Mouse (Mus musculus) heart, embryonic 11.5 days (tissue): ENCODE results near the gene Smarca2. TPM values are rescaled to one million over a fixed set of nuclear protein-coding genes. Genes with fewer than 3 reads are reported as not detected.

Source experiments
- ATAC-seq: fragments of 200-750 bp; cut with Nextera tagmentation; replicated peaks from 2 replicates; pipeline ENCODE4 v1.8.0; 2017; ENCODE audit warnings: moderate library complexity; ENCODE audit not compliant: insufficient number of reproducible peaks, low FRiP score, low TSS enrichment
- H3K27ac ChIP-seq: fragments of 300-500 bp; sonication (generic); 2 replicates; pipeline ENCODE4 v1.5.1; 2014; ENCODE audit warnings: mild to moderate bottlenecking, low read depth, low read length
- H3K27me3 ChIP-seq: fragments of 300-500 bp; sonication (generic); 2 replicates; pipeline ENCODE4 v1.6.1; 2014; ENCODE audit warnings: mild to moderate bottlenecking, low read length, mixed read lengths; ENCODE audit not compliant: control insufficient read depth, insufficient read depth
- H3K36me3 ChIP-seq: fragments of 300-500 bp; sonication (generic); 2 replicates; pipeline ENCODE4 v1.6.1; 2014; ENCODE audit warnings: mild to moderate bottlenecking, low read length, moderate library complexity, mixed read lengths; ENCODE audit not compliant: control insufficient read depth, insufficient read depth
- H3K4me1 ChIP-seq: fragments of 300-500 bp; sonication (generic); 2 replicates; pipeline ENCODE4 v1.6.1; 2014; ENCODE audit warnings: low read length; ENCODE audit not compliant: control insufficient read depth, insufficient read depth
- H3K4me2 ChIP-seq: fragments of 300-500 bp; sonication (generic); 2 replicates; pipeline ENCODE4 v1.6.1; 2014; ENCODE audit warnings: mild to moderate bottlenecking, moderate library complexity
- H3K4me3 ChIP-seq: fragments of 300-500 bp; sonication (generic); 2 replicates; pipeline ENCODE4 v1.5.1; 2014; ENCODE audit warnings: low read depth, low read length
- H3K9ac ChIP-seq: fragments of 300-500 bp; sonication (generic); 2 replicates; pipeline ENCODE4 v1.6.1; 2014; ENCODE audit warnings: mild to moderate bottlenecking, low read depth, low read length, moderate library complexity
- H3K9me3 ChIP-seq: fragments of 300-500 bp; sonication (generic); replicated peaks from 2 replicates; pipeline ENCODE4 v1.6.1; 2016; ENCODE audit warnings: low read length; ENCODE audit not compliant: control insufficient read depth
- WGBS: fragments of 180-500 bp; shearing (Covaris S2); extraction: QIAGEN DNeasy Blood & Tissue Kit; methylation state at CpG from one replicate; pipeline ENCODE4 v1.1.7; 2014; ENCODE audit not compliant: insufficient replicate concordance; 5-methylcytosine and 5-hydroxymethylcytosine counted together
- polyA plus RNA-seq: library from polyadenylated mRNA; unstranded; fragments of >200 nt; fragmentation: Nextera tagmentation; extraction: Ambion mirVana; gene quantifications from 2 replicates; pipeline ENCODE4 v1.2.1, GENCODE M21; 2014

Gene Smarca2
- polyA plus RNA-seq, 1 experiment from 2014 or later, result 26.6 TPM

DNA sequence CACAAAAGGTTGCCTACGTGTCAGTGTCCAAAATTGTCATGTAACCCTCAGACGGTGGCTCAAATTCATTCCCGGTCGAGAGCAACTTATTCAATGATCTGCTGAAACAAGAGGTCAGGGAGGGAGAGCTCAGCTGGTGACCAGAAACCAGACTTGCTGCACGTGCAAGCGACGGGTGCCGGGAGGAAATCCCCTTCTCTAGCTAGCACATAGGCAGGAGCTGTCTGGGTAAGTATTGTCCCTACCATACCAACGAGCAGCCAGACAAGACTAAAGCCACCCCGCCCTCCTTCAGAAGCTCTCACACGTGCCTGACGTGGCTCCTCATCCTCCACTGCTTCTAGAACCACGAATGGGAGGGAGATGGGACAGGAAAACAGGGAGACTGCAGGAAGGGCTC lies 154.4 kb downstream of the Smarca2 start:
- H3K9me3 ChIP-seq, result no peaks in the 10 kb centered on the region
- 74% methylated on average over 13 of the region's 13 CpGs for WGBS
- H3K9ac ChIP-seq, result no peak overlapping the region
- H3K36me3 ChIP-seq, result no peaks in the 10 kb centered on the region
- H3K27me3 ChIP-seq, result no peaks in the 10 kb centered on the region
- no peak overlapping the region for H3K27ac ChIP-seq
- no peak overlapping the region for H3K4me2 ChIP-seq
- no peak overlapping the region for H3K4me3 ChIP-seq
- ATAC-seq, result no peak
- H3K4me1 ChIP-seq, result peaks cover 15% of the 10 kb centered on the region

DNA sequence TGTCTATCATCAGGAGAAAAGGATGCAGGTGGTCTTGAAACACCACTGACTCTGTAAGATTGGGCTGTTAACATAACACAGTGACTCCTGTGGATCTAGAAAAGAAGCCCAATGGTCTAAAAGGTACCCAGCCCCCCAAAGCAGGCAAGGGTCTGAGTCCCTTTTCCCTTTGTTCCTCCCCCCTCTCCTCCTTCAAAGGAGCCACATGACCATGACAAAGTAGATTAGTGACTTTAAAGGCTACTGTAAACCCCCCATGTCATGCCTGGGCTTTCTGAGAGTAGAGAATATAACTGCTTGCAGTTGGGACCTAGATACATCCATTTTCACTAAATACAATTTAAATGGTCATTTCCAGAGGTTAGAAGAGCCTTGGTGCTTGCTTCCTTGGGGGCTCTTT lies 156.4 kb downstream of the Smarca2 start:
- no peak overlapping the region for H3K9ac ChIP-seq
- H3K4me3 ChIP-seq, result no peak overlapping the region
- no peak overlapping the region for H3K4me2 ChIP-seq
- H3K27ac ChIP-seq, result no peak overlapping the region
- ATAC-seq, result no peak
- peaks cover 10% of the 10 kb centered on the region; the same call in 1 of the 2 replicates for H3K4me1 ChIP-seq
- H3K36me3 ChIP-seq, result no peaks in the 10 kb centered on the region
- H3K27me3 ChIP-seq, result no peaks in the 10 kb centered on the region
- H3K9me3 ChIP-seq, result no peaks in the 10 kb centered on the region

DNA sequence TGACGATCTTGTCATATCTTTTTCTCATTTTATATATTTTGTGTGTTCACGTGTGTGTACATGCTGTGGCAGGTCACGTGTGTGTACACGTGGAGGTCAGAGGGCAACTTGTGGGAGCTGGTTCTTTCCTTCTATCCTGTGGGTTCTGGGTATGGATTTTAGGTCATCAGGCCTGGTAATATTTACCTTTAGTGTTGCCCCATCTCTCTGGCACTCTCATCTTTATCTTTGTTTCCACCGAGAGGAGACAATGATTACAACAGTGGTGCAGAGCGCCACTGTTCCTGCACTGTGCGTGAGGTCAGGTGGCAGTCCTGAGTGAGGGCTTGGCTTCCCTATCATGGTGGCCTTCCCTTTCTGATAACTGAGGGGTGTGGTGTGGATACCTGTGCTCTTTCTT lies 160.6 kb downstream of the Smarca2 start:
- Histone ChIP-seq H3K36me3 (no peaks in the 10 kb centered on the region), H3K9me3 (no peaks in the 10 kb centered on the region), H3K27me3 (no peaks in the 10 kb centered on the region), H3K4me2 (no peak overlapping the region), H3K9ac (no peak overlapping the region), H3K4me3 (no peak overlapping the region), H3K27ac (no peak overlapping the region), H3K4me1 (no peaks in the 10 kb centered on the region)
- no peak for ATAC-seq
- 72% methylated on average over 7 of the region's 7 CpGs for WGBS

DNA sequence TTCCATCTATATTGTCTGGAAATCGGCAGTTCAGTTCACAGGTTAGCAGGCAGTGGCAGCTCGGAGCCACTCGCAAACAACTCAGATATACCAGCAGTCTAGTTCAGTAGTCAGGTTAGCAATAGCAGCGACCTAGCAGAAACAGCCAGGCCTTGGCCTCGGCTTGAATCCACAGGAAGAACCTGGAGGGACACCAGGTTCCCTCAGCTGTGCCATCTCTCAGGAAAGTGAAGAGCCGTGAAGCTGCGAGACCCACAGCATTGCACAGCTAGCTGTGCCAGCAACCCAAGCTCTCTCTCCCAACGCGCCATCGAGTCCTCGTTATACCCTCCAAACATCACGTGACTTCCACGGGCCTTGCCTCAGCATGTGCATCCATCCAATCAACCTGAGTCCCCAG lies 162.6 kb downstream of the Smarca2 start:
- WGBS, result 88% methylated on average over 13 of the region's 13 CpGs
- no peak for ATAC-seq
- no peak overlapping the region for H3K4me2 ChIP-seq

DNA sequence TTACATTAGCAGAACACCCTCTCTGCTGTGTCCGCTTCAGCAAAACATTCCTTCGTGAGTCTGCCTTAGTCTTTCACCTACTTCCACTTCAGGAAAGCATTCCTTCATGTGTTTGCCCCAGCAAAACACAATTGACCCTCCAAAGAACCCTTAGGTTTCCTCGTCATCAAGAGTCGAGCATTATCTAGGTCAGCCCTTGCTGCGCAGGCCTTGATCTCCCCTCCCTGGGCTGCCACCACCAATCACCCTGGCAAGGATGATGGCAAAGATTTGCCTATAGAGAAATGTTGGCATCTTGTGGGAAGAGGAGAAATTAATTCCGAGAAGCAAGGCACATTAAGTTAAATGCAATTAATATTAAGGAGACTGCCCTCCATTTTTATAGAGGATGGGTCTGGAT lies 163.1 kb downstream of the Smarca2 start:
- Histone ChIP-seq H3K9me3 (no peaks in the 10 kb centered on the region), H3K9ac (no peak overlapping the region), H3K4me1 (no peaks in the 10 kb centered on the region), H3K27ac (no peak overlapping the region), H3K36me3 (peaks cover 2% of the 10 kb centered on the region; the same call in 1 of the 2 replicates), H3K4me2 (no peak overlapping the region), H3K4me3 (no peak overlapping the region), H3K27me3 (no peaks in the 10 kb centered on the region)
- no peak for ATAC-seq
- 82% methylated on average over 6 of the region's 6 CpGs for WGBS

More for the DNA sequence above, 162.6 kb downstream of the Smarca2 start:
- Histone ChIP-seq H3K36me3 (peaks cover 2% of the 10 kb centered on the region; the same call in 1 of the 2 replicates), H3K4me3 (no peak overlapping the region), H3K27ac (no peak overlapping the region), H3K27me3 (no peaks in the 10 kb centered on the region), H3K9ac (no peak overlapping the region), H3K9me3 (no peaks in the 10 kb centered on the region), H3K4me1 (no peaks in the 10 kb centered on the region)

DNA sequence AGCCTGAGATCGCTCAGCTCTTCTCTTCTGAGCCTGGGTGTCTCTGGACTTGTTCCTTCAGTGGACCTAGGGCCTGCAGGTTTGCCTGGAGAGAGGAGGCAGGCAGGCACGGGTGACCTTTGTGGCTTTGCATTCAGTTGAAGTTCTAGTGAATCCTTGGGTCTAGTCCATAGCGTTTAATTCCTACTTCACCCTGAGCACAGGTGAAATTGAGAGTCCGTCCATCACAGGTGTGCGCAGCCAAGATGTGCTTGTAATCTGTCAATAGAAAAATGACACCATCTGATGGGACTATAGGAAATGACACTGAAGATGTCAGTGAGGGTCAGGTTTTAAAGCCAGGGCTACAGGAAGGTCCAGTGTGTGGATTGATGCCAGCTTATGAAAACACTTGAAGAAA lies 164.0 kb downstream of the Smarca2 start:
- no peaks in the 10 kb centered on the region for H3K9me3 ChIP-seq
- WGBS, result 88% methylated on average over 5 of the region's 5 CpGs

DNA sequence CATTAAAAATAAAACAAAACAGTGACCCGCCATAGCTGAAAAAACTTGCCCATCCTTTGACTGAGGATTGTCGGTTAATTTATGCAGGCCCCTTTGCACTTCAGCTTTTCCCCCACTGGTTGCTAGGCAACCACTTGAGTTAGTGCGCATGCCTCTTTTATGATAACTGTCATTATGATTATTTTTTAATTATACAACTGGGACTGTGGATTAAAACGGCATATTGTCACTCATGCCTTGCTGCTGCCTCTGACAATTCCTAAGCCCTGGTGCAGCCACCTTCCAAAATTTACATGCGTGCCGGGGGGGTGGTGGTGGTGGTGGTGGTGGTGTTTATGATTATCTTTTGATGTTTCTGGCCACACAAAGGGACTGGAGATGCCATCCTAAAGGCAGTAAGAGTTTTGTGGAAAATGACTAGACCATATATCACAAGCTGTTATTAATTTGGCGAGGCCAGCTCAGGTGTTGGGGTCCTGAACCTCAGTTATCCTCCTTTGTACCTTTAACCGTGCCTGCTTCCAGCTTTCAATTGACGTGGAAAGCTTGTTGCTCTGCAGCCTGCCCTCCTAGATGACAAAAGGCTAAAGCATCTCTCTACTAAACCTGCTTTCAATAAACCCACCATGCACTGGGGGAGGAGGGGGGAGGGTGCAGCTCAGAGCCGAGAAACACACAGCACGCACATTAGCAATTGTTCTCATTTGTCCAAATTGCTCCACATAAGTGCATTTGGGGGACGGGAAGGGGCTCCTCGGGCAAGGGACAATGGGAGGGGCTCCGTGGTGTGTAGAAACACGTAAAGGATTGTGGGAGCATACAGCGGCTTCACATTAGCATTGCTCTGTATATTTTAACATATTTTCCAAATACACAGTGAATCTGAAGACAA lies 165.0 kb downstream of the Smarca2 start:
- Histone ChIP-seq H3K36me3 (peaks cover 2% of the 10 kb centered on the region; the same call in 1 of the 2 replicates), H3K4me3 (no peak overlapping the region), H3K27me3 (no peaks in the 10 kb centered on the region), H3K27ac (no peak overlapping the region), H3K4me1 (no peaks in the 10 kb centered on the region), H3K9ac (no peak overlapping the region; the same call in 1 of the 2 replicates), H3K9me3 (no peaks in the 10 kb centered on the region), H3K4me2 (no peak overlapping the region)
- 75% methylated on average over 16 of the region's 16 CpGs for WGBS
- no peak for ATAC-seq

More for the DNA sequence above, 164.0 kb downstream of the Smarca2 start:
- no peak for ATAC-seq
- no peak overlapping the region for H3K9ac ChIP-seq
- no peak overlapping the region for H3K4me2 ChIP-seq
- no peak overlapping the region for H3K27ac ChIP-seq
- peaks cover 2% of the 10 kb centered on the region; the same call in 1 of the 2 replicates for H3K36me3 ChIP-seq
- H3K4me3 ChIP-seq, result no peak overlapping the region
- H3K4me1 ChIP-seq, result no peaks in the 10 kb centered on the region
- H3K27me3 ChIP-seq, result no peaks in the 10 kb centered on the region

DNA sequence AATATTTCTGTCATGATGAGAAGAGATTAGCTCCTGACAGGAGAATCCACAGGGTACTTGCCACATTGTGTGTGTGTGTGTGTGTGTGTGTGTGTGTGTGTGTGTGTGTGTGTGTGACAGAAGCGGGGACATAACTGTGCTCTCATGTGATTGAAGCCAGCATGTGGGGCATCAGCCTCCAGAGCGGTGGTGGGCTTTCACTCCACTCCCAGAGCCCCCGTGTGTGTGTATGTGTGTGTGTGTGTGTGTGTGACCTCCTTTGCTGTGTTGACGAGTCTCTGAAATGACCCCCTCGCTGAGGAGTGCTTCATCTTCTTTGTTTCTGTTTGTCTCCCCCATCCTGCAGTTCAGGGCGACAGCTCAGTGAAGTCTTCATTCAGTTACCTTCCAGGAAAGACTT lies 165.7 kb downstream of the Smarca2 start:
- H3K4me2 ChIP-seq, result no peak overlapping the region
- H3K27ac ChIP-seq, result no peak overlapping the region
- no peak overlapping the region for H3K4me3 ChIP-seq
- H3K9me3 ChIP-seq, result no peaks in the 10 kb centered on the region
- H3K27me3 ChIP-seq, result no peaks in the 10 kb centered on the region
- no peak overlapping the region for H3K9ac ChIP-seq
- no peak for ATAC-seq
- no peaks in the 10 kb centered on the region for H3K4me1 ChIP-seq
- peaks cover 2% of the 10 kb centered on the region; the same call in 1 of the 2 replicates for H3K36me3 ChIP-seq
- WGBS, result 69% methylated on average over 6 of the region's 6 CpGs
